Mouse (Mus musculus) hindbrain, embryonic 14.5 days (tissue): ENCODE data around the gene Dact2. TPM values are rescaled to one million over a fixed set of nuclear protein-coding genes. Genes with fewer than 3 reads are reported as not detected.

ENCODE experiments used
- ATAC-seq: fragments of 200-750 bp; cut with Nextera tagmentation; 2 replicates; pipeline ENCODE4 v1.8.0; 2017; ENCODE audit warnings: moderate number of reproducible peaks, mild to moderate bottlenecking, moderate TSS enrichment, moderate library complexity; ENCODE audit not compliant: low FRiP score
- DNase-seq: peaks from one replicate; pipeline ENCODE4 v3.0.0-alpha.2; 2015; ENCODE audit warnings: low spot score
- H3K27ac ChIP-seq: fragments of 300-500 bp; sonication (generic); 2 replicates; pipeline ENCODE4 v1.5.1; 2014; ENCODE audit warnings: mild to moderate bottlenecking, moderate library complexity
- H3K27me3 ChIP-seq: fragments of 300-500 bp; sonication (generic); 2 replicates; pipeline ENCODE4 v1.6.1; 2014; ENCODE audit warnings: mild to moderate bottlenecking, low read length, mixed read lengths; ENCODE audit not compliant: control insufficient read depth, insufficient read depth
- H3K36me3 ChIP-seq: fragments of 300-500 bp; sonication (generic); replicated peaks from 2 replicates; pipeline ENCODE4 v1.6.1; 2014; ENCODE audit not compliant: control insufficient read depth, insufficient read depth
- H3K4me1 ChIP-seq: fragments of 300-500 bp; sonication (generic); replicated peaks from 2 replicates; pipeline ENCODE4 v1.6.1; 2014; ENCODE audit warnings: antibody characterized with exemption, low read length, mixed read lengths; ENCODE audit not compliant: control insufficient read depth, insufficient read depth
- H3K4me2 ChIP-seq: fragments of 300-500 bp; sonication (generic); replicated peaks from 2 replicates; pipeline ENCODE4 v1.6.1; 2014; ENCODE audit warnings: mild to moderate bottlenecking, moderate library complexity
- H3K4me3 ChIP-seq: fragments of 300-500 bp; sonication (generic); replicated peaks from 2 replicates; pipeline ENCODE4 v1.5.1; 2014; ENCODE audit warnings: mild to moderate bottlenecking, low read length
- H3K9ac ChIP-seq: fragments of 300-500 bp; sonication (generic); 2 replicates; pipeline ENCODE4 v1.6.1; 2014
- H3K9me3 ChIP-seq: fragments of 300-500 bp; sonication (generic); 2 replicates; pipeline ENCODE4 v1.6.1; 2016; ENCODE audit warnings: low read length; ENCODE audit not compliant: control insufficient read depth
- WGBS: fragments of 180-500 bp; shearing (Covaris S2); extraction: QIAGEN DNeasy Blood & Tissue Kit; methylation state at CpG from one replicate; pipeline ENCODE4 v1.1.7; 2014; 5-methylcytosine and 5-hydroxymethylcytosine counted together
- polyA plus RNA-seq: library from polyadenylated mRNA; unstranded; fragments of >200 nt; fragmentation: Nextera tagmentation; extraction: Ambion mirVana; gene quantifications from 2 replicates; pipeline ENCODE4 v1.2.1, GENCODE M21; 2014

Dact2 gene
- polyA plus RNA-seq, 1 experiment from 2014 or later: 3.0 TPM

DNA sequence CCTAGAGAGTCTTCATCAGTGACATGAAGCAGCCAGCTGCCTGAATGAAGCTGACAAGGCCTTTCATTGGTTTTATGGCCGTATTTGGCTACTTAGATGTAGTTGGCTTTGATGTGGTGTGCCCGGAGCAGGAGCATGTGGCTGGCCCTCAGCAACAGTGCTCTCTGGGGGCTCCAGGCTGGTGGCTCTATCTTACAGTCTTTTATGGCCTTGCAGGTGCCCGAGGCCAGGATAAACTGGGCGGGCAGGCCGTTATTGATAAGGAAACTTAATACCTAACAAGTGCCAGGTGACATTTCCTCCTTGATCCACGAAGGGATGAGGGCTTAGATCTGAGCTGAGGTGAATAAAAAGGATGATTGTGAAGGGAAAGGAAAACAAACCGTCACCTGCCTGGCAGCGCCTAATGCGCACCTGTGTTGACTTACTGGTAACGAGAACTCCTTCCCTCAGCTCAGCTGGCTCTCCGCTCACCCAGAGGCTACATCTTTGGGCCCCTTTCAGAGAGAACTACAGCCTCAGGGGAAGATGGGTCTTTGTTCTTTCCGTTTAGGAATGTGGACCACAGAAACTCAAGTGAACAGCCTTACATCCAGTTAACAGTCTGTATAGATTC lies 30.8 kb upstream of the Dact2 start:
- Histone ChIP-seq H3K4me2 (no peak overlapping the region), H3K9ac (no peak overlapping the region), H3K4me1 (peaks cover 6% of the 10 kb centered on the region), H3K36me3 (no peaks in the 10 kb centered on the region), H3K27me3 (no peaks in the 10 kb centered on the region), H3K9me3 (no peaks in the 10 kb centered on the region), H3K4me3 (no peak overlapping the region), H3K27ac (no peak overlapping the region)
- DNase-seq (no peak), ATAC-seq (no peak)
- WGBS: 79% methylated on average over 12 of the region's 12 CpGs

DNA sequence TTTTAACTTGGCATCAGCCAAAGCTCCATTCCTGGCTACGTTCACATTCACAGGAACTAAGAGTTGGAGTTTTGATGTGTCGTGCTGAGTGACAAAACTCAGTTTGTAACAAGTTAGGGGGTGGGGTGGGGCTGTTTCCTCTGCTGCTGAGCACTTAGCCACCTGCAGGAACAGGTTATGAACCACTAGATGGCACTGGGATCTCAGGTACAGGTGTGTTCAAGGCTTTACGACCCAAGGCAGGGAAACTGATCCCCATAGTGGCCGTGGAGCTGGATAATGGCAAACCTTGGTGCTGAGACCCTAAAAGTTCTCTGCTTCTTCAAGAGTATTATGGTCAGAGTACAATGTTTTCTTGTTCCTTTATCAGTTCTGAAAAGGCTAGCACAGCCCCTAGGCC lies 29.6 kb upstream of the Dact2 start:
- H3K4me2 ChIP-seq: no peak overlapping the region
- H3K27me3 ChIP-seq: no peaks in the 10 kb centered on the region
- no peaks in the 10 kb centered on the region for H3K9me3 ChIP-seq
- H3K9ac ChIP-seq: no peak overlapping the region
- H3K27ac ChIP-seq: no peak overlapping the region
- H3K4me3 ChIP-seq: no peak overlapping the region
- ATAC-seq (no peak), DNase-seq (no peak)
- H3K4me1 ChIP-seq: peaks cover 6% of the 10 kb centered on the region
- 67% methylated on average over 4 of the region's 4 CpGs for WGBS
- H3K36me3 ChIP-seq: no peaks in the 10 kb centered on the region

DNA sequence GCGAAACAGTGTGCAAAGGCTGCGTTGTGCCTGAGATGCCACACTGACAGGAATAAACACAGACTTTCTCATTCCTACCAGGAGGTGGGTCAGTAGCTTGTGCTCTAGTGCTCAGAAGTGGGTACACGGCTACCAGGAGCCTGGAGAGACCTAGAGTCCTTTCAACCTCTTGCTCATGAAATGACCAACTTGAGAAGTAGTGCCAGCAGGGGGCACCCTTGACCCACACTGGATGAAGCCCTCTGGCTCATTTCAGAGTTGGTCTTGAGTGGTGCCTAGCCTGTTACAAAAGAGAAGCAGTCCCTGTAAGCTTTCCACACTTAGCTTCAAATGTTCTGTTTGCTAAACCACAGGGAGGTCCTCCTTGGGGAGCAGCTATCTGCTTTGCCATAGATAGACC lies 28.5 kb upstream of the Dact2 start:
- no peak overlapping the region for H3K4me3 ChIP-seq
- no peaks in the 10 kb centered on the region for H3K27me3 ChIP-seq
- H3K4me1 ChIP-seq: peaks cover 6% of the 10 kb centered on the region
- no peak overlapping the region for H3K27ac ChIP-seq
- H3K9me3 ChIP-seq: no peaks in the 10 kb centered on the region
- H3K9ac ChIP-seq: no peak overlapping the region
- no peaks in the 10 kb centered on the region for H3K36me3 ChIP-seq
- ATAC-seq: no peak
- DNase-seq: peak; percentile 82
- no peak overlapping the region for H3K4me2 ChIP-seq
- WGBS: 59% methylated on average over 3 of the region's 3 CpGs

DNA sequence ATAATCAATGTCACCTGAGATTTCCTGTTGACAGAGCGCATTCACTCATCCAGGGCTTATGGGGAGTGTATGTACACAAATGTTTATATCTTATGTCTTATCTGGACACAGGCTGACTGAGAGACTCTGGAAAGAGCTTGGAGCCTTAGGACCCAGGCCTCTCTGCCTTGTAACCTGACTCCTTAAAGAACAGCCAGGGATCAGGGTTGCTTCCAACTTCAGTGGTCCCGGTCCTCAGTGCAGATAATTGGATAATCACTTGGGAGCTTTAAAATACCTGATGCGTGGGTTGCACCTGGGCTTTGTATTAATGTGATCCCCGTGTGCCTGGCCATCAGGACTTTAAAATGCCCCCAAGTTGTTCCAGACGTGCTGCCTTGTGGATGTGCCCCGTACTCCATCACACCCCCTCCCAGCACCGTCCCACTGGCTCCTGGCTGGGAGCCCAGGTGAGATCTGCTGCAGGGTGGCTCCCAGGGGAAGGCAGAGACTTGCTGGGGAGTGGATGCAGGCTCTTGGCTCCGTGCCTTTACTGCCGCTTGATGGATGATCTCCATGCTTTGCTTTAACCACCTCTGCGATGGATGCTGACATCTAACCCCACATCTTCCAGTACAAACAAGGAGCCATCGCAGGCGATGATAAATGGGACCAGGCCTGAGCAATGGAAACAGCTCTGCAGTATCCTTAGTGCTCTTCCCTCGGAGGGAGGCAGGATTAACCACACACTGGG lies 26.8 kb upstream of the Dact2 start:
- H3K4me3 ChIP-seq: no peak overlapping the region
- no peak overlapping the region for H3K27ac ChIP-seq
- WGBS: 18% methylated on average over 13 of the region's 13 CpGs
- H3K36me3 ChIP-seq: no peaks in the 10 kb centered on the region
- peak; percentile 36; the same call in 1 of the 2 replicates for ATAC-seq
- H3K9me3 ChIP-seq: no peaks in the 10 kb centered on the region
- H3K9ac ChIP-seq: no peak overlapping the region
- no peak overlapping the region for H3K4me2 ChIP-seq
- peak; percentile 24 for DNase-seq
- peaks cover 6% of the 10 kb centered on the region for H3K4me1 ChIP-seq
- no peaks in the 10 kb centered on the region for H3K27me3 ChIP-seq

DNA sequence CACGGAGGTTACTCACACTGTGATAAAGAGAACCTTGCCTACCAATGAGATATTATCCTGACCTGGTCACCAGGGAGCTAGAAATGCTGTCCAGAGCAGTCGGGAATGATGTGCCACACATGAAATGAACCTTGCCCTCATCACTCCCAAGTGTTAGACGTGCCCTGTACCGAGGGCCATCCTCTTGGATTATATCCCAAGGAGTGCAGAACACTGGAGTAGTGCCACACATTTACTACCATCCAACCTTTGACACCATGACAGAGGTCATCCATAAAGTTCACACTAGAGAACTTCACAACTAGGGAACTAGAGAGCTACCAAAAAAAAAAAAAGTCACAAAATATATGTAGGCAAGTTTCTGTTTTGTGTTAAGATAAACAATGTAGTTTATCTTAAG lies 24.3 kb upstream of the Dact2 start:
- Histone ChIP-seq H3K27me3 (no peaks in the 10 kb centered on the region), H3K36me3 (no peaks in the 10 kb centered on the region), H3K4me2 (no peak overlapping the region), H3K4me3 (no peak overlapping the region), H3K9me3 (no peaks in the 10 kb centered on the region), H3K27ac (no peak overlapping the region), H3K4me1 (peaks cover 6% of the 10 kb centered on the region), H3K9ac (no peak overlapping the region)
- DNase-seq: no peak
- no peak for ATAC-seq
- WGBS: 86% methylated on average over 4 of the region's 4 CpGs

DNA sequence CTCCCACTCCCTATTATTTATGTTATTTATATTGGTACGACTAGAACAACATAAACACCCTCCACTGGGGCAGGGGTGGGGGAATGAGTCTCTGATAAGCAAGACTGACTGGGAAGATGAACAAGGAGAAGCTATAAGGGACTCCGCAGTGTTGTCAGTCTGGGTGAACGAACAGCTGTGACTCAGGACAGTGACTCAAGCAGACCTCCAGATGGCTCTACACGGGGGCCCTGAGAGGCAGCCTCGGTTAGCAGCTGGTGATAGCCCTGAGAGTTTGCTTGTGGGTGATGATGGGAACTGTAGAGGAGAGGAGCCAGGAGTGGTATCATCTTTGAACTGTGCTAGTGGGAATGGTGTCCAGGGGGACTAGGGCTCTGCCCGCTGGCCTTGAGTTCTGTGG lies 23.5 kb upstream of the Dact2 start:
- H3K27ac ChIP-seq: no peak overlapping the region
- H3K4me3 ChIP-seq: no peak overlapping the region
- H3K4me1 ChIP-seq: peaks cover 6% of the 10 kb centered on the region
- no peaks in the 10 kb centered on the region for H3K9me3 ChIP-seq
- H3K4me2 ChIP-seq: no peak overlapping the region
- no peak for ATAC-seq
- WGBS: 51% methylated on average over 6 of the region's 6 CpGs
- no peaks in the 10 kb centered on the region for H3K36me3 ChIP-seq
- no peaks in the 10 kb centered on the region for H3K27me3 ChIP-seq
- DNase-seq: no peak
- no peak overlapping the region for H3K9ac ChIP-seq

DNA sequence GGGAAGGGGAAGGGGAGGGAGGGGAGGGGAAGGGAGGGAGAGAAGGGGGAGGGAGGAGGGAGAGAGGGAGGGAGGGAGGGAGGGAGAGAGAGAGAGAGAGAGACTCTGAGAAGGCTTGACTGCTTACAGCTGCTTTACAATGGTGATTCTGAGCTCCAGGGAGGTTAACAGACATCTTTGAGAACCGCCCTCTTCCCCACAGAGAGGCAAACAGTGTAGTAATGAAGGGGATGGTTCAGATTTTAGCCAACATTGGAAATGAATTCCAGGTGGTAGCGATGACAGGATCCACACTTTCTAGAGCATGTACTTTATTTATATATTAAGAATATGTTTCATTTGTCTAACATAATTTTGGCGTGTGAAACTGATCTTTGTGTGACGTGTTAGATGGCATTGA lies 22.7 kb upstream of the Dact2 start:
- WGBS: 45% methylated on average over 4 of the region's 4 CpGs
- H3K27me3 ChIP-seq: no peaks in the 10 kb centered on the region
- H3K4me3 ChIP-seq: no peak overlapping the region
- H3K36me3 ChIP-seq: no peaks in the 10 kb centered on the region
- no peak for DNase-seq
- no peak overlapping the region for H3K9ac ChIP-seq
- H3K4me1 ChIP-seq: peaks cover 6% of the 10 kb centered on the region
- no peak for ATAC-seq
- H3K27ac ChIP-seq: no peak overlapping the region
- no peaks in the 10 kb centered on the region for H3K9me3 ChIP-seq
- H3K4me2 ChIP-seq: no peak overlapping the region

DNA sequence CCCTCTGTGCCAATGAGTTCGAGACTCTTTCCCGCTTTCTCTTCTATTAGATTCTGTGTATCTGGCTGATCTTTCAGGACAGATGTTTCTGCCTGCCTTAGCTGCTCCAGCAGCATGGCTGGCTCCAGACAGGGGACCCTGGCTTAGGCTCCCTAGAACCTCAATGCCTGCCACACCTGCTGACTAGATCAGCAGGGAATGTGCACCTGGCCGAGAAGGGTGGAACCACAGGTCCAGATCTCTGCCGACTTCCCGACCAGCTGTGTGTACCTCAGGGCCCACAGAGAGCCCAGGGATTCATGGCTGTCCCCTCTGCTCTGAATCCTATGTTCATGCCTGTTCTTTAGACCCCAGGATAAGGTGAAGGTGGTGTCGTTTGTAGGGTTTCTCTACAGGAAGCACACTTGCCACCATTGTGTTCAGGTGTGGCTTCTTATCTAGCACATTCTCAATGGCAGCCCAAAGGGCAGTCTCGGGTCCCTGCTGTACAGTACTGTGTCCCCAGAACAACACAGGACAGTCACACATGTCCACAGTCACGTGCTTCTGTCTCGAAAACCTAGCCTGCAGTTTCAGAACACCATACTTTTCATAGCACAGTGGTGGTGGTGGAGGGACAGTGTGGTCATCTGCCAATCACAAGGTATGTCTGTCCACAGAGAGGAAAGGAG lies 22.0 kb upstream of the Dact2 start:
- no peak overlapping the region for H3K4me3 ChIP-seq
- 77% methylated on average over 9 of the region's 9 CpGs for WGBS
- DNase-seq: no peak
- no peaks in the 10 kb centered on the region for H3K36me3 ChIP-seq
- H3K27ac ChIP-seq: no peak overlapping the region
- ATAC-seq: no peak
- H3K4me2 ChIP-seq: no peak overlapping the region
- peaks cover 2% of the 10 kb centered on the region for H3K4me1 ChIP-seq
- H3K9ac ChIP-seq: no peak overlapping the region
- H3K27me3 ChIP-seq: no peaks in the 10 kb centered on the region
- no peaks in the 10 kb centered on the region for H3K9me3 ChIP-seq

DNA sequence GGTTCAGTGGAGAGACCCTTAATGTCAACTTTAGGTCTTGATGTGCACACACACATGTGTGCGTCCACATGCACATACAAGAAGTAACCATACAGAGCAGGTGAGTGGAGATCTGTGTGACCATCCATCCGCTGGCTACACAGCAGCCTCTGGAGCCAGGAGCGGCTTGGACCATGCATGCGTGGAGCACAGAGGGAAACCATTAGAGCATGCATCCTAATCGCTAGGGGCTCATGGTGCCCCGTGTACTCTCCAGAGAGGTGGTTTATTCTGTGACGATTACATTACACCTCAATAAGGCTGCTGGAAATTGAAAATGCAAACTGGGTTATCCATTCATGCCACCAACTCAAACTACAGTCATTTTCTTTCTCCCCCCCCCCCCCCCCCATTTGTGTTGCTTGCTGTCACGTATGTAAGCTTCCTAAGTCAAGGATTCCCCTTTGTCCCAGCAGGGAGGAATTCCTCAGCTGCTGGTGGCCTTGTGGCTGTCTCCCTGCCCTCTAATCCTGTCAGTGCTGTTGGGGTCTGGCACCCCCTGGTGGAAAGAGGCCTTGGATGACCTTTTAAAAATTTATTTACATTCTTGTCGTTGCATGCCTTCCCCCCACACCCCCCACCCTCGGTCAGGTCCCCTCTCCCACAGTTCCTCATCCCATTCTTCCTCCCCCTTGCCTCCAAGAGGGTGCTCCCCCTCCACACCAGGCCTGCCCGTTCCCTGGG lies 17.9 kb upstream of the Dact2 start:
- Histone ChIP-seq H3K4me2 (no peak overlapping the region), H3K9me3 (no peaks in the 10 kb centered on the region), H3K4me1 (no peaks in the 10 kb centered on the region), H3K9ac (no peak overlapping the region), H3K4me3 (no peak overlapping the region), H3K27ac (no peak overlapping the region), H3K36me3 (no peaks in the 10 kb centered on the region), H3K27me3 (no peaks in the 10 kb centered on the region)
- ATAC-seq: 0 out of 2 replicates have a peak, but pooled peaks have one; percentile 7
- DNase-seq: no peak
- 29% methylated on average over 11 of the region's 11 CpGs for WGBS
